Mouse (Mus musculus) myocyte (in vitro differentiated cells): Measurements from ENCODE around the gene Mad1l1.

Source experiments
- POLR2A ChIP-seq: IDR thresholded peaks from one replicate; pipeline ENCODE4 v1.6.1; 2011; ENCODE audit warnings: low read depth, mild to moderate bottlenecking, control low read depth, moderate library complexity; ENCODE audit not compliant: insufficient read length
- TCF12 ChIP-seq: IDR thresholded peaks from one replicate; pipeline ENCODE4 v1.6.1; 2011; ENCODE audit warnings: mild to moderate bottlenecking, control low read depth; ENCODE audit not compliant: poor library complexity, insufficient read depth, severe bottlenecking

GRCm38 (mm10) chr5:140215471-140216087 is 105.8 kb downstream of the Mad1l1 start:
- TF ChIP-seq POLR2A (no peak), TCF12 (no peak)
